Mouse (Mus musculus): ENCODE data around the gene Pnmal1. TPM values are rescaled to one million over a fixed set of nuclear protein-coding genes. Genes with fewer than 3 reads are reported as not detected.

The Pnmal1 gene
- polyA plus RNA-seq, 1 experiment from 2014 or later = 28.8 TPM

GRCm38 (mm10) chr7:16918670-16919069 is 40.8 kb upstream of the Pnmal1 start:
- ATAC-seq (ENCODE audit: low FRiP score, low read depth) = no peak
- H3K4me2 ChIP-seq (replicated peaks) = no peak overlapping the region
- H3K9ac ChIP-seq (replicated peaks) = no peak overlapping the region
- H3K4me1 ChIP-seq = peaks cover 43% of the 10 kb centered on the region
- no peaks in the 10 kb centered on the region for H3K27me3 ChIP-seq
- peaks cover 60% of the 10 kb centered on the region for H3K36me3 ChIP-seq
- H3K4me3 ChIP-seq = no peak overlapping the region
- WGBS = 81% methylated on average over 3 of the region's 3 CpGs
- no peaks in the 10 kb centered on the region for H3K9me3 ChIP-seq
- H3K27ac ChIP-seq (replicated peaks) = 0 out of 2 replicates have a peak overlapping the region, but pooled peaks have one; percentile 30

GRCm38 (mm10) chr7:16919395-16920149 is 39.9 kb upstream of the Pnmal1 start:
- H3K4me1 ChIP-seq = peaks cover 43% of the 10 kb centered on the region
- H3K4me2 ChIP-seq (replicated peaks) = peak overlapping the region; percentile 83
- H3K9ac ChIP-seq (replicated peaks) = no peak overlapping the region; the same call in 1 of the 2 replicates
- 0 out of 2 replicates have a peak overlapping the region, but pooled peaks have one; percentile 7 for H3K27ac ChIP-seq (replicated peaks)
- 0 out of 2 replicates have a peak overlapping the region, but pooled peaks have one; percentile 13 for H3K4me3 ChIP-seq
- no peaks in the 10 kb centered on the region for H3K9me3 ChIP-seq
- 91% methylated on average over 13 of the region's 13 CpGs for WGBS
- ATAC-seq (ENCODE audit: low FRiP score, low read depth) = no peak
- H3K27me3 ChIP-seq = no peaks in the 10 kb centered on the region
- peaks cover 55% of the 10 kb centered on the region for H3K36me3 ChIP-seq

DNA sequence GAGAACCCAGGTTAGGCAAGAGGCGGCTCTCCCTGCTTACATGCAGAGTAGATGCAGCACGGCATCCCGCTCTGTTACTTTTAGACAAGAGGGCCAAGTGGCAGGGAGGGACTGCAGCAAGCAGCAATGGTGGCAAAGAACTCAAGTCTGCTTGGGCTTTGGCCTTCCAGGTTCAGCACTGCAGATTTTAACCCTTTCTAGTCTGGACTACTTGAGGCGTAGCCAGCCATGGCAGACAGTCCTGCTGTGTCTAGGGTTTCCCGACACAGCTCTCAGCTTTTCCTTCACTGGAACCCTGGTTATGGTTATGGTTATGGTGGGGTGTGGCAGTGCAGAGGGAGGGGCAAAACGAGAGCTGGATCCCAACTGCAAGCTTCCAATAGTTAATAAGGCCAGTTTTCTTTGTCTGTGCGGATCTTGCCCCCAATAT is 39.3 kb upstream of the Pnmal1 start:
- H3K9ac ChIP-seq (replicated peaks) = no peak overlapping the region
- H3K4me3 ChIP-seq = 0 out of 2 replicates have a peak overlapping the region, but pooled peaks have one; percentile 13
- 85% methylated on average over 7 of the region's 7 CpGs for WGBS
- peaks cover 49% of the 10 kb centered on the region for H3K36me3 ChIP-seq
- peaks cover 43% of the 10 kb centered on the region for H3K4me1 ChIP-seq
- H3K27ac ChIP-seq (replicated peaks) = 0 out of 2 replicates have a peak overlapping the region, but pooled peaks have one; percentile 7
- ATAC-seq (ENCODE audit: low FRiP score, low read depth) = no peak
- H3K4me2 ChIP-seq (replicated peaks) = peak overlapping the region; percentile 83
- no peaks in the 10 kb centered on the region for H3K27me3 ChIP-seq
- no peaks in the 10 kb centered on the region for H3K9me3 ChIP-seq

DNA sequence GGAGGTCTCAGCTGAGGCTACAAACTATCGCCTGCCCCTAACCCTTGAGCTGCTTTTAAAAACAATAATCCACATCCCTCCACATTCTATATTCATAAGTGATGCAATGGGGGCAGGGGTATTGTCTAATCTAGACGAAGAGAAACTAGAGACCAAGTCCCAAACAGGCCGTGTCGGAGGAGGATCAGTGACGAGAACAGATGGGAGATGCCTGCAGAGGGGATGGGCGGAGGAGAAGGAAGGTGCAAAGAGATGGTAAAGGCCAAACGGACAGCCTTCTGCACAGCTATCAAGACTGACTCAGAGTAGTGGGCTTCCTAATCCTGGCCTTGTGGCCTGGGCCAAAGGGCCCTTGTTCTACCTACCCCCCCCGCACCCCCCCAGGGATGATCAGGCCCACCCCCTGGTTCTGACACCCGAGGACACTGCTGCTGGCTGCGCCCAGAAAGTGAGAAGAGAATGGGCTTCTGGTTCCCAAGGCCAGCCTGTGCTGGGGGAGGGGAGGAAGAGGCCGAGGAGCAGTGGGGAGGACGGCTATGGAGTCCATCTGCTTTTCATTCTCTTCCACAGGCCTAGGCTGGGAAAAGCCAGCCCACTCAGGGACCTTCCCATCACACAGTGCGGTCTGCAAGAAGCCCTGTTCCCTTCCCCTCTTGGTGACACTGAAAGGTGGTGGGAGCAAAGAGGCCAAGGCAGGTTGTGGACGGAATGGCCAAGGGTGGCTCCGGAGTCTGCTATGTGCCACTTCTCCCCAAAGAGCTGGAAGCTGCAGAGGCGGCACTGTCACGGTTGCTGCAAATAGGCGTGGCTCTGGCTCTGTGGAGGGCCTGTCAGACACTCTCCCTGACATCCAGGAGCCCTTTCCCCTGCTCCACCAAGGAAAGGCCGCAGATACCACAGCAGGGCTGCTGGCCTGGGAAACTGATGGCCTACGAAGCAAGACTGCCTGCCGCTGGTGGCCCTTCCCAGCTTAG is 38.4 kb upstream of the Pnmal1 start:
- no peaks in the 10 kb centered on the region for H3K9me3 ChIP-seq
- peak overlapping the region; percentile 94 for H3K27ac ChIP-seq (replicated peaks)
- peaks cover 41% of the 10 kb centered on the region for H3K36me3 ChIP-seq
- H3K27me3 ChIP-seq = no peaks in the 10 kb centered on the region
- H3K4me1 ChIP-seq = peaks cover 43% of the 10 kb centered on the region
- H3K4me2 ChIP-seq (replicated peaks) = peak overlapping the region; percentile 83
- peak overlapping the region; percentile 99 for H3K9ac ChIP-seq (replicated peaks)
- WGBS = 49% methylated on average over 21 of the region's 21 CpGs
- H3K4me3 ChIP-seq = peak overlapping the region; percentile 90
- no peak for ATAC-seq (ENCODE audit: low FRiP score, low read depth)

- Histone ChIP-seq H3K4me3 (peak overlapping the region; percentile 90), H3K9me3 (no peaks in the 10 kb centered on the region), H3K9ac (replicated peaks) (peak overlapping the region; percentile 99), H3K4me2 (replicated peaks) (peak overlapping the region; percentile 83), H3K36me3 (peaks cover 33% of the 10 kb centered on the region), H3K27me3 (no peaks in the 10 kb centered on the region), H3K27ac (replicated peaks) (peak overlapping the region; percentile 94), H3K4me1 (peaks cover 43% of the 10 kb centered on the region)
- 52% methylated on average over 6 of the region's 6 CpGs for WGBS
- no peak for ATAC-seq (ENCODE audit: low FRiP score, low read depth)
Observed at GRCm38 (mm10) chr7:16921881-16922335, 37.6 kb upstream of the Pnmal1 start.

GRCm38 (mm10) chr7:16922360-16922973 is 37.0 kb upstream of the Pnmal1 start:
- Histone ChIP-seq H3K4me2 (replicated peaks) (peak overlapping the region; percentile 83), H3K4me1 (peaks cover 43% of the 10 kb centered on the region), H3K4me3 (peak overlapping the region; percentile 90), H3K9ac (replicated peaks) (peak overlapping the region; percentile 99), H3K9me3 (no peaks in the 10 kb centered on the region), H3K27ac (replicated peaks) (peak overlapping the region; percentile 94), H3K27me3 (no peaks in the 10 kb centered on the region), H3K36me3 (peaks cover 27% of the 10 kb centered on the region)
- no peak for ATAC-seq (ENCODE audit: low FRiP score, low read depth)
- WGBS = 46% methylated on average over 10 of the region's 10 CpGs

GRCm38 (mm10) chr7:16923283-16924036 is 36.0 kb upstream of the Pnmal1 start:
- Histone ChIP-seq H3K27ac (replicated peaks) (peak overlapping the region; percentile 94), H3K36me3 (peaks cover 17% of the 10 kb centered on the region), H3K27me3 (no peaks in the 10 kb centered on the region), H3K4me1 (peaks cover 42% of the 10 kb centered on the region), H3K9me3 (no peaks in the 10 kb centered on the region), H3K4me3 (peak overlapping the region; percentile 90), H3K9ac (replicated peaks) (peak overlapping the region; percentile 99), H3K4me2 (replicated peaks) (peak overlapping the region; percentile 83)
- peak; percentile 8; the same call in 1 of the 2 replicates for ATAC-seq (ENCODE audit: low FRiP score, low read depth)
- under 1% methylated on average over 29 of the region's 57 CpGs for WGBS

DNA sequence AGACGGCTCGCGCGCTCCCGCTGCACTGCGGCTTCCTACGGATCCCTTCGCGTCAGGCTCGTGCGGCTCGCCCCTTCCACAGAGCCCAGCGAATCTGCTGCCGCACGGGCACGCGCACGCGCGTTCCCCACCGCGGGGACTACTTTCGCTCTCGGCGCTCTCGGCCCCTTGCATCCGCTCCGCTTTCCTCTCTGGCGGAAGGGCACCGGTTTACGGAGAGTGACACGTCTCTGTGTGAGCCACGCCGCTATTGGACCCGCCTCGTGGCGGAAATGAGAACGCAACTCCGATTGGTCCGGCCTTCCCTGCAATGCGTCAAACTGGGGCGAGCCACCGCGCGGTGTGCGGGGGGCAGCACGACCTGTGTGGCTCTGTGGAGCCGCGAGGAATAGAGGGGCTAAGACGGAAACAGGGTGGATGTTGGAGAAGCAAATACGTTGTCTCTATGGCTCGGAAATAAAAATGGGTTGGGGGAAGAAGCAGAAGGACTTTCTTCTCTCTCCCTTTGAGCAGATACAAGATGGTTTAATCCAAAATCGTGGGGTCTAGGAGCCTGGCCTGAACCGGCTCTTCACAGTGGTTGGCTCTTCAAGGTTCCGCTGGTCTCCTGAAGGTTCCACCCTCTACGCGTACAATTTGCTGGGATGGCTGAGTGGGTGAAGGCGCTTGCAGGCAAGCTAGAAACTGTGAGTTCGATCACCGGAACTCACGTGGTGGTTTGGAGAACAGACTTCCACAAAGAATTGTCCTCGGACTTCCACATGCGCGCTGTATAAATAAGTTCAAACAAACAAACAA is 35.2 kb upstream of the Pnmal1 start, which contains the start of gene Calm3:
Calm3 (minus strand) TSS at position 78 of the 798 bp plus-strand sequence.
- 3% methylated on average over 63 of the region's 64 CpGs for WGBS
- H3K27me3 ChIP-seq = no peaks in the 10 kb centered on the region
- peak within 1 kb of the TSS; percentile 94 for H3K27ac ChIP-seq (replicated peaks)
- peak within 1 kb of the TSS; percentile 83 for H3K4me2 ChIP-seq (replicated peaks)
- peak within 1 kb of the TSS; percentile 90 for H3K4me3 ChIP-seq
- peak within 1 kb of the TSS; percentile 99 for H3K9ac ChIP-seq (replicated peaks)
- H3K9me3 ChIP-seq = no peaks in the 10 kb centered on the region
- H3K4me1 ChIP-seq = peaks cover 35% of the 10 kb centered on the region
- ATAC-seq (ENCODE audit: low FRiP score, low read depth) = peak; percentile 90
- peaks cover 9% of the 10 kb centered on the region for H3K36me3 ChIP-seq

DNA sequence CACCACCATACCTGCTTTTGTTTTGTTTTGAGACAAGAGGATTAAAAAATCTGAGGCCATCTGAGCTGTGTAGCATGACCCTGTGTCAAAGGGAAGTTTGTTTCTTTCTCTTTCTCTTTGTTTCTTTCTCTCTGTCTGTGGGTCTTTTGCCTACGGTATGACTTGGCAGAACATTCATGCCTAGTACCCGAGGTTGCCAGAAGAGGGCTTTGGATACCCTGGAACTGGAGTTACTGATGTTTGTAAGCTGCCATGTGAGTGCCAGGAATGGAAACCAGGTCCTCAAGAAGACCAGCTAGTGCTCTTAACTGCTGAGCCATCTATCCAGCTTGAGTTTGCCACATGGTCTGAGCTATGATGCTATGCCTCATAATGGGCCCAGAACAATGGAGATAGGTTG is 31.1 kb upstream of the Pnmal1 start:
- H3K27ac ChIP-seq (replicated peaks) = no peak overlapping the region
- no peak overlapping the region for H3K9ac ChIP-seq (replicated peaks)
- no peak for ATAC-seq (ENCODE audit: low FRiP score, low read depth)
- no peak overlapping the region for H3K4me3 ChIP-seq
- H3K4me1 ChIP-seq = peaks cover 12% of the 10 kb centered on the region
- H3K36me3 ChIP-seq = no peaks in the 10 kb centered on the region
- no peaks in the 10 kb centered on the region for H3K9me3 ChIP-seq
- WGBS = 49% methylated on average over 2 of the region's 2 CpGs
- no peaks in the 10 kb centered on the region for H3K27me3 ChIP-seq
- H3K4me2 ChIP-seq (replicated peaks) = no peak overlapping the region

DNA sequence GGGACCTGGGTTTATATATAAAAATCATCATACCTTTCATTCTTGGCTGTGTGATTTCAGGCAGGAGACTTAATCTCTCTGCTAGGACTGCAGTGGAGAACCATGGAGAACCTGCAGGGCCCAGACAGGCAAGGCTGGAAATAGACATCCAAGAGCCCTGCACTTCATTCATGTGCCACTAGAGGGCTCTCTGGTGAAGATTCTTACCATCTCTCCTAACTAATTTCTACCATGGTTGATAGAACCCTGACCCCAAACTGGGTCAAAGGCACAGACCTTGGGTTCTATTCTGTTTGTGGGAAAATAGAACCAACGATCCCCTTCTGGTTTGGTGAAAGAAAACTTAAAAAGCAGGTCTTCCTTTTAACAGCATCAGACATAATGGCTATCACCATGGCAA is 28.6 kb upstream of the Pnmal1 start:
- Histone ChIP-seq H3K27ac (replicated peaks) (no peak overlapping the region), H3K9ac (replicated peaks) (no peak overlapping the region), H3K4me2 (replicated peaks) (no peak overlapping the region), H3K4me3 (no peak overlapping the region), H3K36me3 (no peaks in the 10 kb centered on the region), H3K4me1 (peaks cover 16% of the 10 kb centered on the region), H3K9me3 (no peaks in the 10 kb centered on the region), H3K27me3 (no peaks in the 10 kb centered on the region)
- WGBS = 3% methylated on average over 1 of the region's 1 CpGs
- ATAC-seq (ENCODE audit: low FRiP score, low read depth) = no peak
